Mouse (Mus musculus) midbrain, embryonic 12.5 days (tissue): ENCODE results near the gene Ring1. TPM values are rescaled to one million over a fixed set of nuclear protein-coding genes. Genes with fewer than 3 reads are reported as not detected.
"Not testable (repeated sequence)": the region's sequence is repeated elsewhere in the genome, so short reads cannot be mapped to it uniquely, and the experiment has no call there.

Experiments used
- ATAC-seq: fragments of 200-750 bp; cut with Nextera tagmentation; 2 replicates; pipeline ENCODE4 v1.8.0; 2017; ENCODE audit warnings: low read depth, moderate TSS enrichment, moderate library complexity; ENCODE audit not compliant: low FRiP score
- H3K27ac ChIP-seq: fragments of 300-500 bp; sonication (generic); replicated peaks from 2 replicates; pipeline ENCODE4 v1.5.1; 2016; ENCODE audit warnings: mild to moderate bottlenecking
- H3K27me3 ChIP-seq: fragments of 300-500 bp; sonication (generic); 2 replicates; pipeline ENCODE4 v1.6.1; 2016; ENCODE audit warnings: mild to moderate bottlenecking
- H3K36me3 ChIP-seq: fragments of 300-500 bp; sonication (generic); 2 replicates; pipeline ENCODE4 v1.6.1; 2016
- H3K4me1 ChIP-seq: fragments of 300-500 bp; sonication (generic); 2 replicates; pipeline ENCODE4 v1.6.1; 2016
- H3K4me2 ChIP-seq: fragments of 300-500 bp; sonication (generic); replicated peaks from 2 replicates; pipeline ENCODE4 v1.6.1; 2016; ENCODE audit warnings: mild to moderate bottlenecking, moderate library complexity
- H3K4me3 ChIP-seq: fragments of 300-500 bp; sonication (generic); 2 replicates; pipeline ENCODE4 v1.5.1; 2016; ENCODE audit warnings: mild to moderate bottlenecking
- H3K9ac ChIP-seq: fragments of 300-500 bp; sonication (generic); replicated peaks from 2 replicates; pipeline ENCODE4 v1.6.1; 2016; ENCODE audit warnings: mild to moderate bottlenecking, moderate library complexity
- H3K9me3 ChIP-seq: fragments of 300-500 bp; sonication (generic); 2 replicates; pipeline ENCODE4 v1.6.1; 2016; ENCODE audit warnings: mild to moderate bottlenecking
- WGBS: fragments of 180-500 bp; shearing (Covaris S2); methylation state at CpG from one replicate; pipeline ENCODE4 v1.1.7; 2016; 5-methylcytosine and 5-hydroxymethylcytosine counted together
- polyA plus RNA-seq: library from polyadenylated mRNA; unstranded; fragments of >200 nt; fragmentation: Nextera tagmentation; extraction: Ambion mirVana; gene quantifications from 2 replicates; pipeline ENCODE4 v1.2.1, GENCODE M21; 2016

Gene Ring1
- polyA plus RNA-seq, 1 experiment from 2014 or later: 27.0 TPM

DNA sequence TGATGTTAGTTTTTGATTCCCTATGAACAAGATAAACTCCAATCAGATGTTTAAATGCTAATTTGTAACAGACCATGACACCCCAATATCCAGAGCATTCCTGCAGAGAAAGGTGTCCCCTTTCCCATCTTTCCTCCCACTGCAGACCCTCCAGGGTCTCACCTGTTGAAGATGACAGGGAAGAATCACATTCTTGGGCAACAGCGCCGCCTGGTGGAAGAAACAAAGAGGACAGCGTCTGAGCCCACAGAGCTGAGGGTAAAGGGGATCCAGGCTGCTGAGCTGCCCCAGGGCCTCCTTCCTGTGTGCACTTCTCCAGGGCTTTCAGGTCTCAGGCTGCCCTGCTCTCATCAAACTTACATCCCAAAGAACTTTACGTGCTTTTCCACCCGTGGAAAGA, 21.1 kb downstream of the Ring1 start:
- H3K4me3 ChIP-seq: no peak overlapping the region
- peaks cover 11% of the 10 kb centered on the region for H3K4me1 ChIP-seq
- WGBS: 8% methylated on average over 5 of the region's 5 CpGs
- no peak overlapping the region for H3K4me2 ChIP-seq
- no peak overlapping the region for H3K9ac ChIP-seq
- H3K9me3 ChIP-seq: no peaks in the 10 kb centered on the region; the same call in 1 of the 2 replicates
- no peak for ATAC-seq
- H3K36me3 ChIP-seq: no peaks in the 10 kb centered on the region
- peaks cover 33% of the 10 kb centered on the region for H3K27me3 ChIP-seq
- H3K27ac ChIP-seq: no peak overlapping the region

DNA sequence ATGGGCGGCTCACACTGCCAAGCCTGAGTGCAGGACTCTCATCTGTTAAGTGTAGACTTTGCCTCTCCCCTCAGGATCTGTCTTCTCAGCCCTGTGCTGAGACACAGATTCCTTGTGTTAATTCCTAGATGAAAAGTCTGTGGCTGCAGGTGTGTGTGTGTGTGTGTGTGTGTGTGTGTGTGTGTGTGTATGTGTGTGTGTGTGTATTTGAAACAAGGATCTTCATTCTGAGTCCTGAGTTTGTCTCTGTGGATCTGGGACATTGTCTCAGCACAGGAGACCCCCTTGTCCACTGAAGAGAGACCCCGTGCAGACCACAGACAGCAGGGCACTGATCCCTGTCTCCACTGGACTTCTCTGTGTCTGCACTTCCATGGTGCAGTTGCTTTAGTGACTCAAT, 23.7 kb downstream of the Ring1 start:
- not testable (repeated sequence) for H3K4me2 ChIP-seq, ATAC-seq, H3K4me3 ChIP-seq, H3K9me3 ChIP-seq, H3K36me3 ChIP-seq, H3K9ac ChIP-seq, H3K27ac ChIP-seq
- Histone ChIP-seq H3K27me3 (peaks cover 40% of the 10 kb centered on the region), H3K4me1 (peaks cover 11% of the 10 kb centered on the region)
- 51% methylated on average over 2 of the region's 2 CpGs for WGBS

GRCm38 (mm10) chr17:34000150-34000537, 24.3 kb downstream of the Ring1 start, which contains the start of gene H2-K1:
H2-K1 (minus strand) TSS chr17:34000347.
- Histone ChIP-seq H3K4me2 (peak within 1 kb of the TSS; percentile 85), H3K4me1 (peaks cover 11% of the 10 kb centered on the region), H3K9me3 (no peaks in the 10 kb centered on the region), H3K27me3 (peaks cover 40% of the 10 kb centered on the region), H3K27ac (no peak within 1 kb of the TSS), H3K9ac (peak within 1 kb of the TSS; percentile 61), H3K4me3 (peak within 1 kb of the TSS; percentile 54), H3K36me3 (no peaks in the 10 kb centered on the region)
- WGBS: under 1% methylated on average over 29 of the region's 30 CpGs
- ATAC-seq: peak; percentile 74; the same call in 1 of the 2 replicates

- H3K9ac ChIP-seq: peak overlapping the region; percentile 61
- no peaks in the 10 kb centered on the region for H3K36me3 ChIP-seq
- H3K27ac ChIP-seq: no peak overlapping the region
- H3K27me3 ChIP-seq: peaks cover 40% of the 10 kb centered on the region
- H3K4me1 ChIP-seq: peaks cover 11% of the 10 kb centered on the region
- WGBS: 2% methylated on average over 82 of the region's 87 CpGs
- peak overlapping the region; percentile 54 for H3K4me3 ChIP-seq
- H3K4me2 ChIP-seq: peak overlapping the region; percentile 85
- peak; percentile 56; the same call in 1 of the 2 replicates for ATAC-seq
- H3K9me3 ChIP-seq: no peaks in the 10 kb centered on the region
These were observed 24.9 kb downstream of the Ring1 start for GRCm38 (mm10) chr17:33999341-34000149.

DNA sequence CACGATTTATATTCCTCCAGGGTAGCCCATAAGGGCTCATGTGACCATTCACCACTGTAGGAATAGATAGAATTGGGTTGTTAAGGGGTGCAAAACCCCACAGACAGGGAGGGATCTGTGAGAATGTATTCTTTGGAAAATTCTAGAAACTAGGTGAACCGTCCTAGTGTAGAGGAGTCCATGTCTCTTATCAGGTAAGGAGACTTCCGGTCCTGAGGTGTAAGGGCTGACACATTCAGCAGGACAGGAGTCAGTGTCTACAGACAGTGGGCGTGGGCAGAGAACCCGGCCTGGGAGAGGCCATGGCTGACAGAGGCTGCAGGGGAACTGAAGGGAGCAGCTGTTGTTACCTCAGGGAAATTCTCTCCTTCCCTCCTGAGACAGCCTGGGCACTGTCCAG, 25.8 kb downstream of the Ring1 start:
- H3K9me3 ChIP-seq, ATAC-seq, H3K4me3 ChIP-seq, H3K9ac ChIP-seq, H3K4me2 ChIP-seq, H3K27ac ChIP-seq, H3K36me3 ChIP-seq: not testable (repeated sequence)
- H3K4me1 ChIP-seq: peaks cover 11% of the 10 kb centered on the region
- WGBS: 68% methylated on average over 5 of the region's 5 CpGs
- peaks cover 40% of the 10 kb centered on the region for H3K27me3 ChIP-seq

- not testable (repeated sequence) for H3K4me2 ChIP-seq, H3K36me3 ChIP-seq, H3K4me3 ChIP-seq, H3K9ac ChIP-seq, H3K9me3 ChIP-seq, H3K27ac ChIP-seq, ATAC-seq
- Histone ChIP-seq H3K27me3 (peaks cover 40% of the 10 kb centered on the region), H3K4me1 (peaks cover 11% of the 10 kb centered on the region)
- WGBS: 86% methylated on average over 2 of the region's 2 CpGs
These were observed 27.5 kb downstream of the Ring1 start for GRCm38 (mm10) chr17:33997025-33997424.

DNA sequence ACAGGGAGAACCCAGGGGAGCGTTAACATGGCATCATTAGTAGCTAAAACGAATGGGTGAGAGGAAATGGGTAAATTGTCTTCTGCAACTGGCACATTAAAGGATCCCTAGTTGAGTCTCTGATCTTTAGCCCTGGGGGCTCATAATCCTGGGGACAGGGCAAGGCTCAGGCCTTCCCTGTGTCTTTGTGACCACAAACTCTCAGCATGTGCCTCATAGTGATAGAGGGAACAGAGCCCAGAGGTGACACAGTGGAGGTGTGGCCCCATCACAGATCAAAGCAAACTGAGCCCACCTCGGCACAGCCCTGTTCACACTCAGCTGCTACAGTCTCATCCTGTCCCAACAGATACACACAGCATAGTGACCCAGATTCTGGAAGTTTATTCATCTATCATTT, 28.8 kb downstream of the Ring1 start:
- Histone ChIP-seq H3K4me1 (peaks cover 13% of the 10 kb centered on the region), H3K27me3 (peaks cover 28% of the 10 kb centered on the region), H3K36me3 (no peaks in the 10 kb centered on the region), H3K4me2 (no peak overlapping the region), H3K4me3 (no peak overlapping the region), H3K27ac (no peak overlapping the region), H3K9me3 (no peaks in the 10 kb centered on the region), H3K9ac (no peak overlapping the region)
- 81% methylated on average over 3 of the region's 3 CpGs for WGBS
- ATAC-seq: no peak

DNA sequence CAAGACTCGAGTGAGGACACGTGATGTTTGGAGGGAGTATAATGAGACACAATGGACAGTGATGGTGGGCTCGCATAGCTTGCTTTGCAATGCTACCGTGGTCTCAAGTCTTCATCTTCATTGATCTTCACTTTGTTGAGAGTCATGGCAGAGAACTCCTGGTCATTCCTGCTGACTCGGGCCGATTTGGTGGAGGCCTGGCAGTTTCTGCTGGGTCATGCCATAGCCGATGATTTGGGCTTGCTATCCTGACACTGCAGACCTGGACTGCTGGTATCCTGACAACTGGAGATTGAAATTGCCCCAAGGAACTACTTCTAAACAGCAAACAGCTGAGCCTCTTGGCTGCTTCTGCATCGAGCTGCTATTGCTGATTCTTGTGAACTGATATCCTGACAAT, 29.5 kb downstream of the Ring1 start:
- Histone ChIP-seq H3K9ac (no peak overlapping the region), H3K27me3 (peaks cover 21% of the 10 kb centered on the region), H3K4me2 (no peak overlapping the region), H3K4me1 (peaks cover 9% of the 10 kb centered on the region; the same call in 1 of the 2 replicates), H3K4me3 (no peak overlapping the region), H3K27ac (no peak overlapping the region), H3K36me3 (no peaks in the 10 kb centered on the region), H3K9me3 (no peaks in the 10 kb centered on the region)
- 93% methylated on average over 8 of the region's 8 CpGs for WGBS
- ATAC-seq: no peak

DNA sequence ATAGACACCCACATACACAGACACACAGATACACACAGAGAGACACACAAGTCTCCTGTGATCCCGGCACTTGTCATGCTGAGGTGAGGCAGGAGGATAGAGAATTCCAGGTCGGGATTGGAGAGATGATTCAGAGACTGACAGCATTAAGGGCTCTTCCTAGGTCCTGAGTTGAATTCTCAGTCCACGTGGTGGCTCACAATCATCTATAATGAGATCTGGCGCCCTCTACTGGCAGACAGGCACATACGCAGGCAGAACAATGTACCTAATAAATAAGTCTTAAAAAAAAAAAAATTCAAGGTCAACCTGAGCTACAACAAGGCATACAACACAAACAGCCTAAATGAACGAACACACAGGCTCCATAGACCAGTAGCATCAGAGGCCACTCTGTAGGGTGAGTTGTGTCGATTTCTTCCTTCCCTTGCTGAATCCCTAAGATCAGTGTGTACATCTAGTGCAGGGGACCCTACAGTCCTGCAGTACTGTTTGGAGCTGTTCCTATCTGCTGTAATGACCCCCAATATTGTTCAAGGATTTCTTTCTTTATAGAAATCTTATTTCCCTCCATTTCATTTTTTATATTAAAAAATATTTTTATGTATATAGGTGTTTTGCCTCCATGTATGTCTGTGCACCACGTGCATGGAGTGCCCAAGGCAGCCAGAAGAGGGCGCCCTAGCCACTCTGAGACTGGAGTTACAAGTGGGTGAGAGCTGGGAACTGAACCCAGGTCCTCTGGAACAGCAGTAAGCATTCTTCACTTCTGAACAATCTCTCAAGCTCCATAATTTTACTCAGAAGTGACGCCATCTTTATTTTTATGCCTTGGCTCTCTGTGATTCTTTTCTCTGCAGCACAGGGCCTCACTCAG, 32.5 kb downstream of the Ring1 start:
- H3K36me3 ChIP-seq: no peaks in the 10 kb centered on the region
- no peaks in the 10 kb centered on the region for H3K9me3 ChIP-seq
- WGBS: 33% methylated on average over 10 of the region's 10 CpGs
- no peak overlapping the region for H3K4me2 ChIP-seq
- 0 out of 2 replicates have a peak, but pooled peaks cover 6% of the 10 kb centered on the region for H3K27me3 ChIP-seq
- no peak overlapping the region for H3K9ac ChIP-seq
- no peak overlapping the region for H3K27ac ChIP-seq
- 0 out of 2 replicates have a peak, but pooled peaks cover 3% of the 10 kb centered on the region for H3K4me1 ChIP-seq
- no peak overlapping the region for H3K4me3 ChIP-seq
- peak; percentile 41; the same call in 1 of the 2 replicates for ATAC-seq

DNA sequence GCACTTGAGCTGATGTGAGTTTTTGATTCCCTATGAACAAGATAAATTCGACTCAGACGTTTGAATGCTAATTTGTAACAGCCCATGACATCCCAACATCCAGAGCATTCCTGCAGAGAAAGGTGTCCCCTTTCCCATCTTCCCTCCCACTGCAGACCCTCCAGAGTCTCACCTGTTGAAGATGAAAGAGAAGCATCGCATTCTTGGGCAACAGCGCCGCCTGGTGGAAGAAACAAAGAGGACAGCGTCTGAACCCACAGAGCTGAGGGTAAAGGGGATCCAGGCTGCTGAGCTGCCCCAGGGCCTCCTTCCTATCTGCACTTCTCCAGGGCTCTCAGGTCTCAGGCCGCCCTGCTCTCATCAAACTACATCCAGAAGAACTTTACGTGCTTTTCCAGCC, 42.3 kb downstream of the Ring1 start:
- not testable (repeated sequence) for H3K9me3 ChIP-seq, H3K36me3 ChIP-seq, H3K27ac ChIP-seq, H3K9ac ChIP-seq, ATAC-seq
- Histone ChIP-seq H3K27me3 (peaks cover 34% of the 10 kb centered on the region), H3K4me3 (peak overlapping the region; percentile 54; the same call in 1 of the 2 replicates), H3K4me1 (peaks cover 15% of the 10 kb centered on the region), H3K4me2 (peak overlapping the region; percentile 74)
- 10% methylated on average over 8 of the region's 8 CpGs for WGBS

GRCm38 (mm10) chr17:33981192-33981909, 43.1 kb downstream of the Ring1 start:
- ATAC-seq: peak; percentile 95
- peaks cover 15% of the 10 kb centered on the region for H3K4me1 ChIP-seq
- H3K9me3 ChIP-seq, H3K36me3 ChIP-seq: not testable (repeated sequence)
- H3K4me3 ChIP-seq: peak overlapping the region; percentile 54
- peak overlapping the region; percentile 92 for H3K27ac ChIP-seq
- peak overlapping the region; percentile 62 for H3K9ac ChIP-seq
- H3K4me2 ChIP-seq: peak overlapping the region; percentile 74
- peaks cover 42% of the 10 kb centered on the region for H3K27me3 ChIP-seq
- under 1% methylated on average over 27 of the region's 27 CpGs for whole genome bisulfite sequencing
